Mouse (Mus musculus) E14TG2a.4 (cell line): ENCODE results near the gene Znhit3.

Source experiments
- CTCF ChIP-seq: conservative IDR thresholded peaks from 2 replicates; pipeline ENCODE4 v1.5.1; 2014; ENCODE audit warnings: low read length
- POU5F1 ChIP-seq: IDR thresholded peaks from 2 replicates; pipeline ENCODE4 v1.6.1; 2014; ENCODE audit warnings: low read length, borderline replicate concordance

DNA sequence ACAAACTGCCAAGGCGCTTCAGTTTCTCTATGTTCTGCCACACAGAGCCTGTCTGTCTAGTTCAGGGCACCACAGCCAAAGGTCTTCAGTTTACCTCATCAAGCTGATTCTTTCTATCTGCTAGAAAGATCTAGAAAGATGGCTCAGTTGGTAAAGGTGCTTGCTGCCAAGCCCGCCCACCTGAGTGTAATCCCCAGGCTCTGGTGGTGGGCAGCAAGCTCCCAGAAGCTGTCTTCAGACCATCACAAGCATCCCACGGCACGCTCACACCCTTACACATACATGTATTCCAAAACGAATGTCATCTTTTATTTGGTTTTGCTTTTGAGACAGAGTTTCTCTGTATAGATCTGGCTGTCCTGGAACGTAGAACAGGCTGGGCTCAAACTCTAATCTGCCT is 7.7 kb downstream of the Znhit3 start:
- TF ChIP-seq CTCF, result no peak
- TF ChIP-seq POU5F1, result no peak
